Comparison of ENCODE assay signal across 16 mouse cellular contexts in genomic region chr15:92482198-92482597, GRCm38 (mm10).
DNase-seq lines count a peak whose midpoint lies in the region; ATAC-seq lines count a peak whose summit lies in the region.
"Had no signal": no experiment of that assay in that cellular context is flagged by ENCODE, and none has a peak within 500 bp of the region (broad histone marks: within the 10 kb centered on the region; RNA-seq: fewer than 3 reads in every experiment).

No protein-coding gene starts in this region.

- DNase-seq in frontal cortex, postnatal 25 days (ENCODE audit: low spot score in 2 of 2) = no peak
- DNase-seq in right cerebral cortex, adult 18-20 months = peak; percentile 33
- DNase-seq in right cerebral cortex, postnatal 4 days = no peak
- peak; percentile 38 to 55 for DNase-seq in layer of hippocampus, adult 18-20 months (ENCODE audit: low spot score in 2 of 2)
- DNase-seq in layer of hippocampus, adult 9-11 months = peak; percentile 54
- DNase-seq in embryo, embryonic 10.5 days (ENCODE audit: low spot score) = no peak
- DNase-seq: adrenal gland, adult 2 months; cerebellum, adult 8-10 months; heart, postnatal 36 days; kidney, adult 11 months; kidney, postnatal 4 days; liver, postnatal 0 days; lung, postnatal 10 days; thymus, adult 18-20 months; thymus, postnatal 4 days had no signal

- peak; percentile 44; the same call in 1 of the 2 replicates for ATAC-seq in frontal cortex, adult (ENCODE audit: low TSS enrichment)
- ATAC-seq: liver, postnatal 0 days had no signal

Comparison
In these comparisons a context has a peak if more than half of its experiments do, and no peak if none do; other contexts are left out.
1. DNase-seq: peak in right cerebral cortex, adult 18-20 months (single experiment), layer of hippocampus, adult 18-20 months (2 of 2) and layer of hippocampus, adult 9-11 months (single experiment); none in frontal cortex, postnatal 25 days (0 of 2), right cerebral cortex, postnatal 4 days (single experiment) and embryo, embryonic 10.5 days (single experiment).